Mouse (Mus musculus) testis, adult 2 months (tissue): ENCODE results near the gene Foxo1.

Experiments
- CTCF ChIP-seq: fragments of 200-500 bp; IDR thresholded peaks from 2 replicates; pipeline ENCODE4 v1.5.1; 2012; ENCODE audit warnings: low read depth, mild to moderate bottlenecking, inconsistent platforms, low read length, moderate library complexity; ENCODE audit not compliant: control insufficient read depth, insufficient read depth, insufficient replicate concordance
- POLR2A ChIP-seq: fragments of 200-500 bp; IDR thresholded peaks from 2 replicates; pipeline ENCODE4 v1.6.1; 2012; ENCODE audit warnings: low read depth, mild to moderate bottlenecking, inconsistent platforms, low read length, moderate library complexity; ENCODE audit not compliant: control insufficient read depth

- TF ChIP-seq CTCF (no peak), POLR2A (no peak)
Measured at GRCm38 (mm10) chr3:52350636-52351035, 82.5 kb downstream of the Foxo1 start.
